Mouse (Mus musculus) thymus, adult 2 months (tissue): ENCODE results near the gene Rab26.

ENCODE experiments used
- CTCF ChIP-seq: fragments of 200-500 bp; IDR thresholded peaks from 2 replicates; pipeline ENCODE4 v1.5.1; 2012; ENCODE audit warnings: mild to moderate bottlenecking, control low read depth, low read length, moderate library complexity, borderline replicate concordance; ENCODE audit not compliant: control insufficient read depth, poor library complexity, insufficient read depth; ENCODE audit errors: extremely low read depth
- POLR2A ChIP-seq: fragments of 200-500 bp; IDR thresholded peaks from 2 replicates; pipeline ENCODE4 v1.6.1; 2012; ENCODE audit warnings: mild to moderate bottlenecking, low read length, control low read depth, moderate library complexity; ENCODE audit not compliant: control insufficient read depth, poor library complexity, insufficient read depth; ENCODE audit errors: extremely low read depth

DNA sequence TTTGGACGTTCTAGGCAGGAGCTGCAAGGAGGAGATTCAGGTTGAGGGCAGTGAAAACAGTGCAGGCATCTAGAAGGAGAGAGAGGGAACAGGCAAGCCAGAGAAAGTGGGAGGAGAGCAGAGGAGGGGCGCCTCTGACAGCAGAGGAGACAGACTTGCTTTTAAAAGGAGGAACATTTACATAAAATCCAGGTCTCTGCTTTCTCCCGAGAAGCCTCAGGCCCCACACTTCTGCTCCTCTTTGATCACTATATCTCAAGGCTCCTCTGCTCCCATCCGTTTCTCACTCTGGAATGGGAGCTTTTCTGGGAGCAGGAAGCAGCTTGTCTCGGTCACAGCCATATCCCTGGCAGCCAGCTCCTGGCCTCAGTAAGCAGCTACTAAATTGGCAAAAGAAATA lies 1.3 kb upstream of the Rab26 start:
- no peak for TF ChIP-seq CTCF
- TF ChIP-seq POLR2A = no peak
